Mouse (Mus musculus) urinary bladder, adult 18-20 months (tissue): ENCODE results near the gene Xylt1.

Experiments used
- DNase-seq, 2 experiments: peaks; one replicate each; pipeline ENCODE4 v3.0.0; 2022; ENCODE audit warnings: low spot score in 2 of 2, mixed read lengths in 2 of 2

The Xylt1 gene

GRCm38 (mm10) chr7:117698551-117699114, 317.9 kb downstream of the Xylt1 start:
- DNase-seq = no peak

GRCm38 (mm10) chr7:117699343-117699985, 318.7 kb downstream of the Xylt1 start:
- no peak for DNase-seq

GRCm38 (mm10) chr7:117700066-117700465, 319.3 kb downstream of the Xylt1 start:
- no peak for DNase-seq

DNA sequence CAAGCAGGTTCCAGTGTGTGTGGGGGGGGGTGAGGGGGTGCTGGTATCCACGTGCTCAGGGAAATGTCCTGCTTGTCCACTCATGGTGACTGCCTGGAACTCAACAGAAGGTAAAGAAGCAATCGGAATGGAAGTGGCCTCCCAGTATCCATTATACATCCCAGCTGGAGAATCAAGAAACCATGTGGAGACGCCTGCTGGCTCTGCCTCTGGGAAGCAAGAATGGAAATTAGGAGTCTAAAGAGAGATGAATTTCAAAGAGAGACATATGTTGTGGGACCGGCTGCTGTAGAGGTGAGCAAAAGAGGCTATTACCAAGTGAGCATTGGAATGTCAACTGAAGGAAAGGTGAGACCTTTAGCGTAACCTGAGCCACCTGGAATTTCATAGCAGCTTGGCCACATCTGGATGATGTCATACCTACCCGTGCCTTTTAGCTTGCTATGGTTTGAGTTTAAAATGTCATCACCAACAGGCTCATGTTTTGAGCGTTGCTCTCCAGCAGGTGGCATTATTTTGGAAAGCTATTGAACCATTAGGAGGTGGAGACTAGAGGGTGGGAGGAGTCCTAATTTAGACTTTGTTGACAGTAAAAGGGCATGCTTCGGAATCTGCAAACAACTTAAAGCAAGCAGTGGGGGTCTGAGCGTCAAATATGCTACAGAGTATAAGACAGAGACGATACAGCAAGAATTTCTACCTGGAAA, 329.3 kb downstream of the Xylt1 start:
- DNase-seq = no peak

GRCm38 (mm10) chr7:117716876-117717408, 336.2 kb downstream of the Xylt1 start:
- no peak for DNase-seq

DNA sequence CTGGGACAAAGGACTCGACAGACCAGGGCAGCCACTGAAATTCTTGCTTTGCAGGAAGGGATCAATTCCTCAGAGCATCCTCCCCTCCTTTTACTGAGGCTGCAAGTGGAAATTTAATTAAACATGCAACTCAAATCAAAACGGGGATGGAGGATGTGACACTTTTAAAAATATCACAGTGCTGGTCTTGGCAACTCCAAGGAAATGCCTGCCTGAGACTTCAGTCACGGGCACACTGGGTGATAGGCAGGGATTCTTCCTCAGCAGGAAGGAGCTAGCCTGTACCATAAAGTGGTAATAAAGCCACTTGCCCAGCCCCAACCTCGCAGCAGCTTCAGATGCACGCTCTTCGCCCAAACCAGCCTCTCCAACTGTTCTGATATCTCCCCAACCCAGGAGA, 339.6 kb downstream of the Xylt1 start:
- no peak for DNase-seq
